Mouse (Mus musculus) adrenal gland, postnatal 4 days (tissue): ENCODE measurements at regions not wholly inside any gene's neighbourhood (a gene's known extent, or its start where the extent isn't known, plus 50 kb on each side); places are given as distances from the start of the nearest gene placed in this dataset.

Experiments used
- DNase-seq, 2 experiments: peaks; one replicate each; pipeline ENCODE4 v3.0.0; 2021 to 2022; ENCODE audit warnings: low spot score in 2 of 2, mixed read lengths in 2 of 2

- peak; percentile 26 to 49 for DNase-seq
Observed at GRCm38 (mm10) chr6:31664495-31664894, 100.7 kb upstream of the Podxl start.

DNA sequence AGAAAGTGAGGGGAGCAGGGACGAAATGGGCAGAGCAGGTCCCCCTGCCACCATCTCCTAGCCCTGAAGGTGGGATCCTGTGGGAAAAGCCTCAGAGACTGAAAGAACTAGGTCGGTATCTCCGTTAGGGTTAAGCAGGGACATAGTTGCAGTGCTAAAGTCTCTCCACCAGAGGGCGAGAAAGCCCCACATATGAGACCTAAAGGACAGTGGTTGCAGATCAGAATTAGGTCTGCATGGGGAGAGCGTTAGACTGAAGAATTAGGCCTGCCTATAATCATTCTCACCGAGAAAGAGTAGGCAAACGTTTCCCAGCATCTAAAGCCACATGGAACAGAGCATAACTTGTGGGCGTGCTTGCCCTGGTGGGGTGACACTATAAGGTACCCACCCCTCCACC is 97.0 kb upstream of the Podxl start:
- peak in 1 of 2 experiments; percentile 21 for DNase-seq

DNA sequence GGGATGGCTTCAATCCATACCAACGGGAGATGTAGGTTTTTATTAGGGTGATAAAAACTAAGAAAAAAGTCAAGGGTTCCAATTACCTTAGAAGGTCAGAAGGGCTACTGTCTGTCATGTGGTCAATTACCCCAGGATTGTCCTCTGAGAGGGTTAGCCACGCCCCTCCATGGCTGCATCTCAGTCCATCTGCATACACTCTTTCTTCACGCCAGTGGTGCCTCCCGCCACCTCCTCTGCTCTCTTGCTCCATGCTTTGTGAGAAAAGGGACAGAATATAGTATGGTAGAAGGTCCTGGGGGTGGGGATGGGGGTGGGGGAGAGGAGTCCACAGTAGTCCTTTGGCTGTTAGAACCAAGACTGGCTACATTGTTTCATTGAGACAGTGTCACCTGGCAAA is 96.1 kb upstream of the Podxl start:
- no peak for DNase-seq

GRCm38 (mm10) chr6:31658447-31659199 is 94.8 kb upstream of the Podxl start:
- no peak for DNase-seq

- no peak for DNase-seq
Observed at GRCm38 (mm10) chr6:31650791-31651476, 87.2 kb upstream of the Podxl start.

- no peak for DNase-seq
Observed at GRCm38 (mm10) chr6:31645261-31645660, 81.5 kb upstream of the Podxl start.

DNA sequence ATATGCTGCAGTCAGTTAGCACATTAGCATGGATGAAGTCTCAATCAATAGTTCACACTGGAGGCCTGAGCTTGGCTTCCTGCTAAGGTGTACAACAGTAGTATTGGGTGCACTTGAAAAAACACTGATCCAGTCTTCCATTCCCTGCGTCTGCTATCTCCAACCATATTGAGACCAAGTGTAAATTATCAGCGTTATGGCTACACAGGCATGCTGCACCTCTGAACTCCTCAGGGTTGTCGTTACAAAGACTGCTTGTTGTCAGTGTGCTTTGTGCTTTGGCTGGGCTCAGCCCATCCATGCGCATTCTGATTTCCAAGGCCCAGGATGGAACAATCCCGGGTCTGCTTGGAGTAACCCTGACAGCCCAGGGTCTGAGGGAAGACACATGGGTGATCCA is 80.7 kb upstream of the Podxl start:
- no peak for DNase-seq

DNA sequence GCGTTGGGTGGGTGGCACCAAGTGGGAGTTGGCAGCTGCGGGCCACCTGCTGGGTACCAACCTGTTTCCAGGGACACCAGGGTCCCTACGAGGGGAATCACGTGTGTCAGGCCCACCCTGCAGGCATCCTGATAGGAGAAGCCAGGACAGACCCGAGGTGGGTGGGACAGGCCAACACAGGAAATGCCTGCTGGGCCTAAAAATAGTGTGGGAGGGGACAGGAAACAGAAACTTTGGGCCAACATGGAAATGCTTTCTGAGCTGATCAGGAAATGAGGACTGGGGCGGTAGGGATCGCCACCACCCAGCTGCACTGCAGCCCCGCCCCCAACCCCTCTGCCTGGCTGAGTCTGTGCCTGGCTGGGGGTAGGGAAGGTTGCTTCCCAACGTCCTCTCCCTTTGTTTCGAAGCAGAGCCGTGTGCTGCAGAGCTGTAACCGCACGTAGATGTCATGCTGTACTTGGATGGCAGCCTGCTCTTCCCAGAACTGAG is 78.7 kb upstream of the Podxl start:
- DNase-seq: peak in 1 of 2 experiments; percentile 7

GRCm38 (mm10) chr6:31640745-31641144 is 77.0 kb upstream of the Podxl start:
- DNase-seq: no peak

DNA sequence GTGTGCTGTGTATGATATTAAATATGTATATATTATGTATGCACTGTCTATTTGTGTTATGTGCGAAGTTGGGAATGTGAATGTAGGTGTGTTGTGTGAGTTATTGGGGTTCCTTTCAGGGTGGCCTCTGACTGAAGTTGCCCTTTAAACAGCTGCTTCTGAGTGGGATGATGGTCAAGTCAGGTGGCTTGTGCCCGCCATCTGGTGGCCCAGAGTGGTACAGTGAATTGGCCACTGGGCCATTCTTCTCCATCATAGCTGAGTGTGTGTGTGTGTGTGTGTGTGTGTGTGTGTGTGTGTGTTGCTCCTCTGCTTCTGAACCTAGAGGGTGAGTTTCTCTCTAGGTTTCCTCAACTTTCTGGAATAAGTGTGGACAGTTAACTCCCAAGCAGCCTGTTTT is 75.7 kb upstream of the Podxl start:
- peak; percentile 17 to 55 for DNase-seq

- DNase-seq: no peak
Observed at GRCm38 (mm10) chr6:31638434-31639220, 74.8 kb upstream of the Podxl start.

DNA sequence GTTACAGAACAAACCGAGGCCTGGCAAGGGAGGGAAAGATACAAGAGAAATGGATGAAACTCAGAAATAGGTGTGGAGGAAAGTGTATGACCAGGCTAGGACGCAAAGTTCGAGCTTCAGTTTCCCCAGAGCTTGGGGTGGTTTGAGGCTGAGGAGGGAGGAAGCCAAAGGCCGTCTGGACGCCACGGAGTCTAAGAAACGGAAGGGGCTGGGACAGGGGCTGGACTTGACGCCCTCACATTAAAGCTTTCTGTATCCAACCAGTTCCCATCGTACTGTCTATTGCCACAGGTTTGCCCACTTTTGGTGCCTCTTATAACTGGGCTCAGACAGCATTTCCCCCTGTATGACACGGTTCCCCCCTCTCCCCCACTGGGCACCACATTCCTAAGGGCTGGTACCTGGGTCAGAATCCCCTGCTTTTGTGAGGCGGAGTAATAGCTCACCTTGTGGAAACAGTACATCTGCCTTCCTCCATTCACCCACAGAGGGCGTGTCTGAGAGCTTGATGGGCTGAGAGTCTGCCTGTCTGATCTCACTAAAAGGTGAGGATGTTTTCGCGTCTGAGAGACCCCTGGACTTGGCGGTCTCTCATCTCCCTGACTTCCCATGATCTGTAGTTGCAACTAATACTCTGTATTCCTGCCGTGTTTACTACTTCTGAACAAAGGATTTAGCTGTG is 73.7 kb upstream of the Podxl start:
- DNase-seq: no peak

GRCm38 (mm10) chr6:31636954-31637353 is 73.2 kb upstream of the Podxl start:
- no peak for DNase-seq

DNA sequence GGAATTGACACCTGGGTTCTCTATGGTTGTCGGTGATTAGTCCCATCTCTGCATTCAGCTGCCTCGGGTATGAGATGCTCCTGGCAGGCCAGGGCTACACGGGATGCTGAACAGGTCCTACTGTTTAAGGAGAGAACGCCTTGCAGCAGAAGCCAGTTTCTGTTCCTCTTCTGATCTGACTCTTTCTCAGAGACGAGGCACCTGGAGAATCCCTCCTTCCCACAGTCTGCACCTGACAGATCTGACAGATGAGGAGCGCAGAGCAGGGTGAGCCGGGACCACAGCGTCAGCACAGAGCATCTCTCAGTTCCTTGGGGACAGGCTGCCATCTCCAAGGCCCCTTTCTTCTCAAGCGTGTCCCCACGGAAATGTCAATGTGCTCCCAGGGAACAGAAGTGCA is 68.7 kb upstream of the Podxl start:
- no peak for DNase-seq

- no peak for DNase-seq
Observed at GRCm38 (mm10) chr6:31630009-31630408, 66.2 kb upstream of the Podxl start.

- DNase-seq: no peak
Observed at GRCm38 (mm10) chr6:31627912-31628311, 64.1 kb upstream of the Podxl start.

DNA sequence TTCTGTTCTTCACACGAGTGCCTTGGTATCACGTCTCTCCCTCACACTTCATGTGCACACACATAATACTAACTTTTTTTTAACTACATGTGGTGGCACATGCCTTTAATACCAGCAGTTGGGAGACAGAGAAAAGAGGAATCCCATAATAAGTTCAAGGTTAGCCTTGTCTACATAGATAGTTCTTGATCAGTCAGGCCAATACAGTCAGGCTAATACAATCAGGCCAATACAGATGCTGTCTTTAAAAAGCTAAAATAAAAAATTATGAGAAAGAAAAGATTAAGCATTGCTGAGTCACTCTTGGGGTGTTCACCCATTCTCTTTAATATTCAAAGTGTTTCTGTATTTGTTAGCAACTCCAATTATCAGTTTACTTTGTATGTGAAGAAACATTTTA is 61.3 kb upstream of the Podxl start:
- no peak for DNase-seq

GRCm38 (mm10) chr6:31624374-31624773 is 60.6 kb upstream of the Podxl start:
- DNase-seq: no peak

DNA sequence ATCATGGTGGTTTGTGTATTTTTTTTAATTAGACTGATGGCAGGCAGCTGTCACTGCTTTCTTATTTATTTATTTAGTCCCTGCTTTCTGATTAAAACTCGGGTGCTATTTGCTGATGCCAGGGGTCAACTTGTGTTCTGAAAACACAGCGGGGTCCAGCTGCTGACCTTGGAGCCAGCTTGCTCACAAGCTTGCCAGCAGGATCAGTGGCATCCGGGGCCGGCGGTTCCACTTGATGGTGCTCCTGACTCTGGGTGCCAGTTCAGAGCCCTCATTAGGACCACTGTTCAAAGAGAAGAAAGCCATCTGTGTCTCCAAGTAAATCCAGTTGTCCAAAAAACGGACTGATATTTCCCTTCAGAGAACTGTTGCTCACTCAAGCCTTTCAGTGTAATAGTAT is 57.2 kb upstream of the Podxl start:
- no peak for DNase-seq

DNA sequence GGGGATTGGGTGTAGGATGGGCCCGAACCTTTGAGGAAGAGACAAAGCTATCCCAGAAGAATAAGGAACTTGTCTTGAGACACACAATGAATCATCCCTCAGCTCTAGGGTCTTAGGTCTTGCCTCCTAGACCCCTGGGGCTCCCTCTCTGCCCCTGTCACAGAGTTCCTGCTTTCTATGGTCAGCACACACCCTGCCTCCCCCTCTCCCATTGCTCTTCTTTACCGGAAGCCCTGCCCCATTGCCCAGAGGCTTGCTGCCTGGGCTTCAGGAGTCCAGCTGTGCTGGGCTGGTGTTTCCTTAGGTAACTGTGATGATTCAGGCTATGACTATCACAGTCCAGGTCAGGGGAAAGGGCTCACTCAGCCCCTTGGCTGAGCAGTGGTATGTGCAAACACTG is 55.1 kb upstream of the Podxl start:
- DNase-seq: no peak

DNA sequence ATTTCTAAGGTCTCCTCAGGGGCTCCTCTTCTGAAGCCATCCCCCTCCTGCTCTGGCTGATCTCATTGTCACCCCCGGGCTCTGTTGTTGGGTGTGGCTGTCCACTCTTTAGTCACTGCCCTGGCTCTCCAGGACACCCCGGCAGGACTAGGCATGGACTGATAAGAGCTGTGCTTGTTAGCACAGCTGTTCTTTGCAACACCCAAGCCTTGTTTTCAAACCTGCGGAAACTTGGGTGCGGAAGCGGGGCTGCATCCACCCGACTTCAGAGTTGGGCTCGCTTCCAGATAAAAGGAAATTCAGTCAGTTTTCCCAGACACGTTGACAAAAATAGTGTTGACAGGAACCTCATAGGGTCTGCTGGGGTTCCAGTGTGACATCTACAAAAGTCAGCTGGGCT is 53.6 kb upstream of the Podxl start:
- DNase-seq: no peak
